Mouse (Mus musculus): ENCODE data around the gene Stra6.

DNA sequence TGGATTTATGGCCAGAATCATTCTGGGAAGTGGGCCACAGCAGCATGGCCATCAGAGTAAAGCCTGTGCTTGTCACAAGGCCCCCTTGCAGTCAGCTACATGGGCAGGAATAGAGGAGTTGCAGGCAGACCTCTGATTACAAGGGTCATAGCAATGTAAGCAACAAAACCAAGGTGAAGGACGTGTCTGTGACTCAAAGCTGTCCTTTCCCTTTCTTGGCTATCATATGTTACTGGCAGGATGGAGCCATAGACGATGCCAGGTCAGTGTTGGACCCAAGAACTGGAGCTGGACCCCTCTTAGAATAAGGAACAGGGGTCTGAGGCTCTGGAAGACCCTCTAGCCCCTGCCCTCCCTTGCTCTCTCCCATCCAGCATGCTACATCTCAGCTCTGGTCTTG, 85.2 kb downstream of the Stra6 start:
- no peak for TF ChIP-seq CTCF (IDR thresholded peaks at IDR 0.05; ENCODE audit: low read depth, low read length)
- TF ChIP-seq POLR2A (IDR thresholded peaks at IDR 0.05; ENCODE audit: extremely low read depth, insufficient read depth, low read length), result no peak

Data from liver, adult 2 months (tissue).